Mouse (Mus musculus): ENCODE measurements around the gene Whrn. TPM values are rescaled to one million over a fixed set of nuclear protein-coding genes. Genes with fewer than 3 reads are reported as not detected.
A peak's percentile ranks its signal among the peaks of the same experiment; 100 is the strongest.

The Whrn gene
- 10 to 100 TPM; 56.7 to 95.9 (median 78.5) TPM for total RNA-seq (2022)

- DNase-seq = peak; percentile 68
Observed at GRCm38 (mm10) chr4:63495915-63496278, at the start of gene Whrn. Whrn (minus strand) TSS chr4:63495991.

- DNase-seq = no peak
Observed at GRCm38 (mm10) chr4:63545231-63545958, 49.6 kb upstream of the Whrn start.

DNA sequence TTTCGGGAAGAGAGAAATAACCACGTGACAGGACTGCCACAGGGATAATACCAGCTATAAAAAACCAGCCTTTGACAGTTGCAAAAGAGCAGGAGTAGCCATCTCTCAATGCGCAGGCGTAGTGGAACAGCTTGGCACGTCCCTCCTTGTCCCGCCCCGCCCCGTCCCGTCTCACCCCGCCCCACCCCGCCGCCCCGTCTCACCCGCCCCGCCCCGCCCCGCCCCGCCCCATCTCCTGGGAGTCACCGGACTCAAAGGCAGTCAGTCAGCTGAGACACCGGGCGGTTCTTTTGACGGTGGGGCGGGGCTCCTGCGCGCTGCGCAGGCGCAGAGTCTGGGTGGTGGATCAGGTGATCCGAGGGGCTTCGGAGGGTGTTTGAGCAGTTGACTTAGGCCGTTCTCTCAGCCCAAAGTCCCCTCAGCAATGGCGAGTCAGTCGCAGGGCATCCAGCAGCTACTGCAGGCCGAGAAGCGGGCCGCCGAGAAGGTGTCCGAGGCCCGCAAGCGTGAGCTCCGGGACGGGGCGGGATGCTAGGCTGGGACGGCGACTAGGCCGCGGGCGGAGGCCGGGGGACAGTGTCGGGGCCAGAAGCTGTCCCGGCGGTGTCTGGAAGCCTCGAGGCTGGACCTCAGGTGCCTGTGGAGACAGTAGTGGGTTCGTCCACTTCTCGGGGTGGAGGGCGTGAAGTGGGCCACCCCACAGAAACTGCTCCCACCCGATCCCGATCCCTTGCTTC lies 48.9 kb upstream of the Whrn start, which contains the start of gene Atp6v1g1:
TSS of gene Atp6v1g1 (plus strand) at position 279 of the 737 bp plus-strand sequence.
- peak; percentile 96 for DNase-seq

DNA sequence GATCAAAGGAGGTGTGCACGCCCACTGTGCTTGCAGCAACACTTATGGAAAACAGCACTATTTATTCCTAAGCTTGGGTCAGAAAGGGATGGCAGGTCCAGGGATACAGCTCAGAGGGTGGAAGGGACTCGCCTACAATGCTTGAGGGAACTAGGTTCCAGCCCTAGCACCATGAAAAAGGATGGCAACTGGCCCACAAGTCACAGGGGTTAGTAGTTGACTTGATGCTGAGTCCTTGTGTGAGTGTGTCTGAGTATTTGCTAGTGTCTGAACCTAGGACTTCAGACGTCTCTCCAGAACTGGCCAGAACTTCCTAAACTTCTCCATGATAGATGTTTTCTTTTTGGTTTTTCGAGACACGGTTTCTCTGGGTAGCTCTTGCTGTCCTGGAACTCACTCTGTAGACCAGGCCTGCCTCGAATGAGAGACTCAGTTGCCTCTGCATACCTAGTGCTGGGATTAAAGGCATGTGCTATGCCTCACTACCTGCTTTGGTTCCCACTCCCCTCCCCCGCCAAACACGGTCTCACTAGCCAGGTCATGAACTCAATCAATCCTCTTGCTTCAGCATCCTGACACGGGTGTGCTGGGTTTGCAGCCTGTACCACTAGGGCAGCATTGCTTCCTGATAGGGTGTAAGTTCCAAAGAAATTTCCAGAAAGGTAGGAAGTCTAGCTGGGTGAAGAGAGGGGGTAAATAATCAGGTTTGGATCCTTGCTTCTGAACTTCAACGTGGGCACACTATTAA lies 48.1 kb upstream of the Whrn start:
- DNase-seq = peak; percentile 44

GRCm38 (mm10) chr4:63542209-63542608 lies 46.4 kb upstream of the Whrn start:
- no peak for DNase-seq

DNA sequence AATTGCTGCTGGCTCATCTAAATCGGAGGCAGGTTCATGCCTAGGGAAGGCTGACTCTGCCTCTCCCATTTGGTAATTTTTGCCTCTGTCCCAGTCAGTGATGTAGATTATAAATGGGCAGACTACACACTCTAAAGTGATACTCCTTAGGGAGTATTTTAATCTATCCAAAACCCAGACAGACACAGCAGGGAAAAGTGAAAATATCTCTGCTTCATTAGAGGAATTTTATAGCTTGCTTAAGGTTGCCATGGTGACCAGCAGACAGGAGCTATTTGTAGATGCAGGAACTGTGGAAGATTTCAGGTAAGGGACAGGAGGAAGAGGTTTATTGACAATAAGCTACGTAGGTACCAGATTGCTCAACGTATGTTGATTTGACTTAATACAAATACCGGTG lies 41.8 kb upstream of the Whrn start:
- no peak for DNase-seq

DNA sequence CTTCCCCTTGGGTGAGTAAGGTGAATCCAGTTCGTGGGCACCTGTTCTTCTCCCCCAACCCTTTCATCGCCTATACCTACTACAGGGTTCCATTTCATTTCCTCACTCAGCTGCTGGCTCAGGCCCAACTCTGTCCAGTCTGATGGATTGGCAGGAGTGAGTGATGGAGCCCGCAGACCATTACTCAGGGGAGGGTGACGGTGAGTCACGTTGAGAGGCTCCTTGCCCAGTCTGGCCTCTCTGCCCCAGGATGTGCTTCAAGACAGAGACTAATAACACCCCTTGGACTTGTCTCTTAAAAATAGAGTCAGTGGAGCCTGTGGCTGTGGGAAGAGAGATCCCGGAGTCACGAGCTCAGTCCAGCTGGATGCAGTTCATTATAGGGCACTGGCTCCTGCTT lies 34.6 kb upstream of the Whrn start:
- no peak for DNase-seq

GRCm38 (mm10) chr4:63528946-63529345 lies 33.2 kb upstream of the Whrn start:
- no peak for DNase-seq

- no peak for DNase-seq
Observed at GRCm38 (mm10) chr4:63525514-63525913, 29.7 kb upstream of the Whrn start.

- DNase-seq = no peak
Observed at GRCm38 (mm10) chr4:63521813-63522419, 26.1 kb upstream of the Whrn start.

- no peak for DNase-seq
Observed at GRCm38 (mm10) chr4:63515021-63515420, 19.2 kb upstream of the Whrn start.

- no peak for DNase-seq
Observed at GRCm38 (mm10) chr4:63514454-63514984, 18.7 kb upstream of the Whrn start.

DNA sequence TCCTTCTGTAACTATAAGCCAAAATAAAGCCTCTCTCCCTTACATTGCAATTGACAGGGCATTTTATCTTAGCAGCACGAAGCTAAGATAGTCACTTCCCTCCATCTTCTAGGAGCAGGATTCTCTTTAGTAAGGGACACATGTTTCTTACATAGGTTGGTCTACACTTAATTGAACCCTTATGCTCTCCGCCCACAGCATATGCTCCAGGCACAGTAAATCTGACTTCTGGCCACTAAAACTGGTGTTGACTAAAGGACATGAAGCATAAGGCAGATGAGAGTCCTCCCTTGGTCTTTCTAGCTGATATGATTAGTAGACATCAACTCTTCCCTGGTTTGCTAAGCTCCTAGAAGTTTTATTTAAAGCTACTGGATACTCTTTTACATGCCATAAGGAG lies 17.1 kb upstream of the Whrn start:
- DNase-seq = no peak

- DNase-seq = peak; percentile 58
Observed at GRCm38 (mm10) chr4:63508232-63508631, 12.4 kb upstream of the Whrn start.

DNA sequence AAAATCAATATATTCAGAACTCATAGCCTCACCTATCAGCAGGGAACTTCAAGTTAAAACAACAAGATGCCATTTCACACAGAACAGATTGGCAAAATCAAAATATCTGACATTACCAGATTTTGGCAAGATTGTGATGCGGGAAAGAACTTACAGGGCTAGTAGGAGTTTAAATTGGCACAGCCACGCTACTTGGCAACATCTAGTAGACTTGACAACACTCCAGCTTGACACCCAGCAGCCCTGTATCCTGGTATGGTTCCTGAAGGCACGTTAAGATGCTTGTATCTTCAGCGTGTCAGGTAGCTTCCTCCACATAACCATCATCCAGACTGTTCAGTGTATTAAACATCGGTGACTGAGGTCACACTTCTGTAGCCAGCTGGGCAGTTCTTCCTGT lies 11.7 kb upstream of the Whrn start:
- no peak for DNase-seq

DNA sequence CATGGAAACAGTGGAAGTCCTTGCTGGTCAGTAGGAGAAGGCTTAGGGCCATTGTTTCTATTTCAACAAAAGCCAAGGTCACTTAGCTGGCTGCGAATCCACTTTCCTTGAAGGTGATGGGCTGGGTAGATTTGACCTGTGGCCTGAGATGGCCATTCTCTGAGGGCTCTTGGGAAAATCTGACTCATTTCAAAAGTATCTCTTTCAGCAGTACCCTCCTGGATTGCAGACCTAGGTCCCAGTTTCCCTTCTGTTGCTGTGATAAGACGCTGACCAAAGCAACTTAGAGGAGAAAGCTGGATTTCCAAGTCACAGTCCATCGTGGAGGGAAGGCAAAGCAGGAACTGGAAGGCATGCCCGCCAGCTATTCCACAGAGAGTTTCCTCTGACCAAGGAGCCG lies 8.2 kb upstream of the Whrn start:
- no peak for DNase-seq

- no peak for DNase-seq
Observed at GRCm38 (mm10) chr4:63501050-63501449, 5.3 kb upstream of the Whrn start.

- no peak for DNase-seq
Observed at GRCm38 (mm10) chr4:63498346-63498745, 2.6 kb upstream of the Whrn start.

- no peak for DNase-seq
Observed at GRCm38 (mm10) chr4:63496312-63496711, 521 bp upstream of the Whrn start.

DNA sequence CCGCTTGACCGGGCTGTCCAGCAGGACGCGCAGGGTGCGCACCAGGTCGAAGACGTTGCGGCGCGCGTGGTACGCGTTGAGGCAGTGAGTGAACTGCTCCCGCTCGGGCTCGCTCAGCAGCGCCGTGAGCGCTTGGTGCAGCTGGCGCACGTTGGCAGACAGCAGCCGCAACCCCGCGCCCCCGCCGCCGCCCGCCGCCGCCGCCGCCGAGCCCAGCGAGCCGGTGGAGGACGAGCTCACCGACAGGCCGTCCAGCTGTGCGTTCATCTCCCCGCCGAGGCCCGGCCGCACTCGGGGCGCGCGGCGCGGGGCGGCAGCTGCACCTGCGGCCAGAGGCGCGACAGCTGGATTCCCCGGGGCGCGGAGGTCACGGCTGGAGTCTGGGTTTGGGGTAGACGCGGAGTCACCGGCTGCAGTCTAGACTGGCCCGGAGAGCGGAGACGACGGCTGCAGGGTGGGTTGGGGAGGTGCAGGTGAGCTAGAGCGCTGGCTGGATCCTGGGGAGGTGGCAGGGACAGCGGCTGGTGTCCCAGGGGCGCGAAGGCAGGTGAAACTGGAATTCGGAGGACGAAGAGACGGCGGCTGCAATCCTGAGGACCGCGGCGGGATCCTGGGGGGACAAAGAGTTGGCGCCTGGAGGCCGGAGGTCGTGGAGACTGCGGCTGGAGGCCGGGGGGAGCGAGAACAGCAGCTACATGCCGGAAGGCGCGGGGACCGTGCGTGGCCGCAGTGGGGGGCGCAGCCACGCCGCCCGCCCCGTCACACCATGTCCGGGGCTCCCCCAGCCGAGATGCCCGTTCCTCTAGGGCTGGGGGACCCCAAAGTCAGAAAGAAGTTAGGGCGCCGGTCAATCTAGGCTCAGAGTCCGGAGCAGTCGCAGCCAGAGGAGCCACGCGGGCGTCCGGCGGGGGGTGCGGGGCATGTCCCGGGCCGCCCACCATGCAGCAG lies 550 bp downstream of the Whrn start:
- no peak for DNase-seq

DNA sequence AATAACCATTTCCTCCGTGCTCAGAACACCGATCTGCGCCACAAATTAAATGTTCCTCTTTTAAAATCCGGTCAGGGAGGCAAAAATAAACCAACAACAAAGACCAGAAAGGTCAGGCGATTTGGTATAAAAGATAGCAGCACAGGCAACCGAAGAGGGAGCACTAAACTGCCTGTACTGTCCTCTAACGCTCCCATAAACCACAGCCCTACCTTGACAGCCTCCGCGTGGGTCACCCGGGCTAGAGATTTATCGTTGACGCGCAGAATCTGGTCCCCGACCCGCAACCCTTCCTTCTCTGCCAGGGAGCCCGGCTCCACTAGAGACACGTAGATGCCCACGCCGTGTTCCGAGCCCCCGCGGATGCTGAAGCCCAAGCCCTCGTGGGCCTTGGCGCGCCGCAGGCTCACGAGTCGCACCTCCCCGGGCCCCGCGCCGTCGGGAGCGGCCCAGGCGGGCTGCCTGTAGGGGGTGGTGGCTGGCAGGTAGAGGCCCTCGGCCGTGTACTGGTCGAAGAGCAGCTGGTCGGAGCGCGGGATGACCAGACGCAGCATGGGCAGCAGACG lies 1.3 kb downstream of the Whrn start:
- DNase-seq = no peak

All from adrenal gland, adult 8-10 months (tissue).